Mouse (Mus musculus): ENCODE measurements at regions not wholly inside any gene's neighbourhood (a gene's known extent, or its start where the extent isn't known, plus 50 kb on each side); places are given as distances from the start of the nearest gene placed in this dataset.
A peak's percentile ranks its signal among the peaks of the same experiment; 100 is the strongest.

DNA sequence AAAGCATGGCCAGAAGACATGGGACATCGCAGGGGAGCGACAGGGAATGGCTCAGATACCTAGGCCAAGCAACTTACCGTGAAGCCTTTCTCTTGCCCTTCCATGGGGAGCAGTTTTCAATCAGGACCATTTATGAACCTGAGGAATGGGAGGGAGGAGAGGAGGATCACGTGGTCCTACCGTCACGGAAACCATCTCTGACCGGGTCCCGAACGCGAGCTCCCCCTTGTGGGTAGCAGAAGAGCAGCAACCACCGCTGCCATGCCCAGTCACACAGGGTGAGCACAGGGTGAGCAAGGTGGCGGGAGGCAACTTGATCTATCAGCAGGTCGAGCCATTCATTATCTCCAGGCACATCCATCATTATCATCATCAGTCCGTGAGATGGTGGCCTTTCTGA, 56.5 kb upstream of the Ccdc167 start:
- TF ChIP-seq CTCF (IDR thresholded peaks at IDR 0.05) = peak; percentile 80
- no peak for TF ChIP-seq EP300 (IDR thresholded peaks at IDR 0.05; ENCODE audit: insufficient read depth, low read depth, low read length)
- no peak for TF ChIP-seq POLR2A (IDR thresholded peaks at IDR 0.05; ENCODE audit: insufficient read depth, low read depth, low read length)

Measured in heart, adult 2 months (tissue).